27 mouse cellular contexts compared by ENCODE assay signal in genomic region chr11:95734485-95734884, GRCm38 (mm10).
"Had no signal": no experiment of that assay in that cellular context is flagged by ENCODE, and none has a peak within 500 bp of the region (broad histone marks: within the 10 kb centered on the region; RNA-seq: fewer than 3 reads in every experiment).

No protein-coding gene starts in this region.

- H3K27me3 ChIP-seq: heart, embryonic 13.5 days; heart, embryonic 15.5 days; hindbrain, embryonic 12.5 days; kidney, embryonic 15.5 days; limb, embryonic 13.5 days; limb, embryonic 15.5 days; liver, embryonic 12.5 days had no signal

- H3K9ac ChIP-seq: heart, embryonic 13.5 days; heart, embryonic 15.5 days; hindbrain, embryonic 12.5 days; hindbrain, embryonic 14.5 days; kidney, embryonic 15.5 days; limb, embryonic 13.5 days; limb, embryonic 15.5 days; liver, embryonic 12.5 days; liver, embryonic 14.5 days had no signal

- H3K9me3 ChIP-seq: heart, embryonic 15.5 days; hindbrain, embryonic 12.5 days; kidney, embryonic 15.5 days; limb, embryonic 13.5 days; limb, embryonic 15.5 days; liver, embryonic 12.5 days had no signal

- ATAC-seq: hindbrain, embryonic 16.5 days; intestine, embryonic 16.5 days; liver, embryonic 12.5 days had no signal

- H3K4me3 ChIP-seq: heart, adult 2 months; heart, embryonic 13.5 days; heart, embryonic 15.5 days; hindbrain, embryonic 10.5 days; hindbrain, embryonic 12.5 days; kidney, embryonic 15.5 days; limb, embryonic 13.5 days; limb, embryonic 15.5 days; liver, embryonic 12.5 days had no signal

- H3K4me1 ChIP-seq: hindbrain, embryonic 10.5 days; hindbrain, embryonic 12.5 days; limb, embryonic 15.5 days had no signal

- H3K36me3 ChIP-seq: heart, embryonic 13.5 days; heart, embryonic 15.5 days; hindbrain, embryonic 10.5 days; hindbrain, embryonic 12.5 days; kidney, embryonic 15.5 days; limb, embryonic 13.5 days; limb, embryonic 15.5 days had no signal

- DNase-seq: gastrocnemius, postnatal 14 days; gastrocnemius, postnatal 36 days; heart, adult 2 months; heart, postnatal 14 days; heart, postnatal 4 days; kidney, adult 11 months; kidney, adult 2 months; kidney, adult 9 months; kidney, postnatal 14 days; kidney, postnatal 36 days; layer of hippocampus, adult 9-11 months; layer of hippocampus, postnatal 36 days; left cerebral cortex, postnatal 4 days had no signal

- H3K27ac ChIP-seq: heart, adult 2 months; heart, embryonic 13.5 days; heart, embryonic 15.5 days; hindbrain, embryonic 10.5 days; hindbrain, embryonic 12.5 days; hindbrain, embryonic 14.5 days; kidney, embryonic 15.5 days; kidney, postnatal 0 days; limb, embryonic 13.5 days; limb, embryonic 15.5 days; liver, embryonic 12.5 days; liver, embryonic 14.5 days had no signal

- H3K4me2 ChIP-seq: heart, embryonic 11.5 days; heart, embryonic 13.5 days; heart, embryonic 15.5 days; hindbrain, embryonic 12.5 days; hindbrain, embryonic 14.5 days; kidney, embryonic 15.5 days; limb, embryonic 13.5 days; limb, embryonic 15.5 days; liver, embryonic 12.5 days had no signal
